Mouse (Mus musculus) left cerebral cortex, postnatal 4 days (tissue): Measurements from ENCODE around the gene Pnp2. TPM values are rescaled to one million over a fixed set of nuclear protein-coding genes. Genes with fewer than 3 reads are reported as not detected.
"Not testable (repeated sequence)": the region's sequence is repeated elsewhere in the genome, so short reads cannot be mapped to it uniquely, and the experiment has no call there.

Experiments
- DNase-seq: peaks from one replicate; pipeline ENCODE4 v3.0.0-alpha.2; 2022
- intact Hi-C: fragments of 180-260 bp; cut with DNase I; formaldehyde crosslinking; loops from one replicate; pipeline ENCODE4 v1.15.1; 2025
- total RNA-seq, 2 experiments: library from RNA; stranded (reverse); gene quantifications; 2 replicates each; pipeline ENCODE4 v1.2.3; 2021

Pnp2 gene
- 1 to 10 TPM in 1 of 2 experiments, under 1 TPM in 1; 0.78 to 1.0 TPM for total RNA-seq

DNA sequence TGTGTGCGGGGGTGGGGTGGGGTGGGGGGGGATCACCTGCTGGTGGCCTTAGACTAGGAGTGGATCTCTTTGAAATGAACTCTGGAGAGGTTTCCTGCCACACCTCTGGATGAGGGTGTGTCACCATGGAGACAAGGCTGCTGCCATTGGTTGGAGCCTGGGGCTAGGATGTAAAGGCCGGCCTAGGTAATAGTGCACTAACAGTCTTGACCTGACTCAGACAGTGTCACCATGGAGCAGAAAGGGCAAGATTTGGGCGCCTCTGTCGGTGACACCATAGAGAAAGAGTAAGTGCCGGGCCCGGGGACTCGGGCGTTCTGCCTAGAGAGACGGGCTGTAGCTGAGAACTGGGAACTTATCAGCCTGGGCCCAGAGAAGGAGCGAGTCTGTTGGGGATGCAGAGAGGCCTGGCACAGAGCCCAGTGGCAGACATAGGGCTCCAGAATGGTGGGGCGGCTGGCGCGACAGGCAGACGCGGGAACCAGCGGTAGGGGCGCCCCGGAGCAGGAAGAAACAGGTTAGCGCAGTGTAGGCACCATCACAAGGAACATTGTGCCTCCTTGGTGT is at the start of gene Pnp2:
Gene Pnp2, plus strand, starts transcription at position 51 of the 567 bp plus-strand sequence.
- DNase-seq, result peak; percentile 75

GRCm38 (mm10) chr14:50908126-50908525 is 47.7 kb upstream of the Pnp2 start:
- intact Hi-C loops, result no loop called here

More for the DNA sequence above, at the start of gene Pnp2:
- intact Hi-C loops, result not testable (repeated sequence)

GRCm38 (mm10) chr14:50911356-50911755 is 44.4 kb upstream of the Pnp2 start:
- intact Hi-C loops, result no loop called here

More at GRCm38 (mm10) chr14:50908126-50908525, 47.7 kb upstream of the Pnp2 start:
- no peak for DNase-seq

GRCm38 (mm10) chr14:50923437-50923836 is 32.4 kb upstream of the Pnp2 start:
- DNase-seq, result not testable (repeated sequence)
- intact Hi-C loops, result loop anchor here (10.0 kb wide), 1 partner anchor 119 kb away; the partner anchor contains the start of genes Ccnb1ip1 and Parp2

More at GRCm38 (mm10) chr14:50911356-50911755, 44.4 kb upstream of the Pnp2 start:
- no peak for DNase-seq

DNA sequence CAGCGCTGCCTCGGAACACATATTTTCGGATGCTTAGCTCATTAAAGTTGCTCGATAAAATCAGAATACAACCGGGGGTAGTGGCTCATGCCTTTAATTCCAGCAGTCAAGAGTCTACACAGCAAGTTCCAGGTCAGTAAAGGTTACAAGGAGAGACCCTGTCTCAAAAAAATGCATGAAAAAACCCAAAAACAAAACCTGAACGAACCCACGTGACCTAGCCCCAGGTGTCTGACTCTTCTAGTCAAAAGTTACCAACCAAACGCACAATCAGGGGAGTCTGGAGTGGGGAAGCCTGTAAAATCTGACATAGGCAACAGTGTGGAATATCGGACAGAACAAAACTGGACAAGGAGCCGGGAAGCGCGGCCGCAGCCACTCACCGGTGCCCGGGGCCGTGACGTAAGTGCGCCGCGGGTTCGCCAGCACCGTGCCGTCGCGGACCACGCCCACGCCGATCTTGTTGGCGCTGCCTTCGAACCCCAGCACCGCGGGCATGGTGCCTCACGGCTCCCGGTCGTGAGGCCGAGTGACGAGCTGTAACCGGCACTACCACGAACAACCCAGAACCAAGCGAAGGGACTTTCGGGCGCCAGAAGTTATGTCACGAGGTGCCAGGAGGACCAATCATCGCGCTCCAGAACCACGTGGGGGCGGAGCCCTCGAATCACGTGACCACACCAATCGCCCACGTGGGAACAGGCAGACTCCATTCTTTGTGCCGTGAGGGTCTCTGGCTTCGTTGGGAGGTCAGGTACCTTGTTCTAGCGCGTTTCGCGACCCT is 31.3 kb upstream of the Pnp2 start, which contains the start of the genes Osgep and Apex1:
Gene Osgep, minus strand, starts transcription at position 613 of the 784 bp plus-strand sequence.
Gene Apex1, plus strand, starts transcription at position 688 of the 784 bp plus-strand sequence.
- intact Hi-C loops, result loop anchor here (10.0 kb wide), 1 partner anchor 120 kb away; the partner anchor contains the start of genes Ccnb1ip1 and Parp2
- DNase-seq, result peak; percentile 98

- intact Hi-C loops, result loop anchor here (10.0 kb wide), 1 partner anchor 121 kb away; the partner anchor contains the start of genes Ccnb1ip1 and Parp2
- DNase-seq, result no peak
Measured at GRCm38 (mm10) chr14:50925111-50925920, 30.5 kb upstream of the Pnp2 start.

GRCm38 (mm10) chr14:50927366-50927765 is 28.4 kb upstream of the Pnp2 start:
- no peak for DNase-seq
- intact Hi-C loops, result loop anchor here (10.0 kb wide), 1 partner anchor 123 kb away; the partner anchor contains the start of genes Ccnb1ip1 and Parp2

DNA sequence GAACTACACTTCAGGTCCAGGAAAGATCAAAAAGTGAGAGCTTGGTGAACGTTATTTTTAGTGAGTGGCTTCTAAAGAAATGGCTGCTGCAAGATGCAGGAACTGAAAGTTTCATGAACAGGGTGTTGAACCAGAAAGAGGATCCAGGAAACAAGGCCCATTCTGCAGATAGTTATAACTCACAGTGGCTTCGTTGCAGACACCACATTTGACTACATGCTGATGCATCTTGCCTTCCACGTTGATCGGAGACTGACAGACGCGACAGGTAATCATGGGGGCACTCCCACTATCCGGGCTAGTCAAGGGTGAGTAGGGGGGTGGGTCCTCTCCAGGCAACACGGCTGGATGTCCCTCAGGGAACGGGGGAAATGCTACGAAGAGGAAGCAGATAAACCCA is 25.8 kb upstream of the Pnp2 start:
- intact Hi-C loops, result loop anchor here (5.0 to 10.0 kb wide), 2 partner anchors 125 to 132 kb away; partner anchors contain the start of genes Ccnb1ip1 and Parp2
- DNase-seq, result no peak

- intact Hi-C loops, result loop anchor here (5.0 kb wide), 1 partner anchor 132 kb away; no protein-coding TSS in a partner anchor
Measured at GRCm38 (mm10) chr14:50930377-50930753, 25.4 kb upstream of the Pnp2 start.

DNA sequence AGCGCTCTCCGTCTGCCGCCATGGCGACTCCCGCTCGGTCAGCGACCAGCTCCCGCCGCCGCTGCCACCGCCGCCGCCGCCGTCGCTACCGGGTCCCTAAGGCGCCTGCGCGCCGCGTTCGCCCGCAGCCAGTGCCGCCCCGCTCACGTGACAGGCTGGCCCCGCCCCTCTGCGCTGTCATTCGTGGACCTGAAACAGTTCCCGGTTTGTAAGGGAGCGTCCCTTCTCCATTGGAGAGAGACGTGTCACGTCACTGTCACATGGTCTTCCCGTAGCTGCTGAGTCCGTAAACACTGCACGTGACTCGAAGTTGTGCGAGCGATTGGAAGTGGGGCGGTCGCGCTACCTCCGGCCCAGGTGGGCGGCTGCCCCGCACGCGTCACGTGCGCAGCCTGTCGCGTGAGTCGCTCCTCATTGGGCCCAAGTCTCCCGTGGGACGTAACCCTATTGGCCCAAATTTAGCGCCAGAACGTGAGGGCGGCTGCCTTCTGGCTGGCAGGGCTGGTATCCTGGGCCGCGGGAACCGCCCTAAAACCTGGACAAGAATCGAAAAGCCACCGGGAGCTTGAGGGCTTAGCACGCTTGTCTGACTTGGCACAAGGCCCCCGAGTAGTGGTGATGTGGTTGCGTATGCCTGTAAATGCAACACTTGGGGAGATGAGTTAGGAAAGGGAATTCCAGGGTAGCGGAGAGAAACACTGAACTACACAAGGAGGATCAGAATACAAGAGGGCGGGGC is 24.9 kb upstream of the Pnp2 start, which contains the start of the genes Pip4p1 and Pnp:
Gene Pip4p1, minus strand, starts transcription at position 103 of the 739 bp plus-strand sequence.
Gene Pnp, plus strand, starts transcription at position 329 of the 739 bp plus-strand sequence.
- intact Hi-C loops, result loop anchor here (5.0 kb wide), 1 partner anchor 131 kb away; no protein-coding TSS in a partner anchor
- DNase-seq, result peak; percentile 98

More at GRCm38 (mm10) chr14:50930377-50930753, 25.4 kb upstream of the Pnp2 start:
- DNase-seq, result peak; percentile 50

DNA sequence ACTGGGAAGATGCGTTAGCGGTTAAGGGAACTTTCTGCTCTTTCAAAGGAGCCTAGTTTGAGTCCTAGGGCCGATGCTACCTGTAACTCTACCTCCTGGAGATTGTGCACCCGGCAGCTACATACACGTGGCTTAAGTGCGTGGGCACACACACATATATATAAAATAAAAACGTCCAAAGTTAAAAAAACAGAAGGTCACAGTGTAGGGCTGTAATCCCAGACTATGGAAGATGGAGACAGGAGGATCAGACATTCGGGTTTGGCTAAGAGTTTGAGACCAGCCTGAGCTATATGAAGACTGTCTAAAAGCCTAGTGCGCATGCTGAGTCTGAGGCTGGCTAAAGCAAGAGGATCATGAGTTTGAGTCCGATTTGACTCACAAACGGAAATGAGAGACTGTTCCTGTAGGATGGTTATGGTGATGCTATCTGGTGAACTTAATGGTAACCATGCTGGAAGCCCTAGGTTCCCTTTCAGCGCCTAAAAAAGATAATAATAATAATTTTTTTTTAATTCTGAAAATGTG is 24.2 kb upstream of the Pnp2 start:
- no peak for DNase-seq
- intact Hi-C loops, result loop anchor here (5.0 kb wide), 1 partner anchor 131 kb away; no protein-coding TSS in a partner anchor

DNA sequence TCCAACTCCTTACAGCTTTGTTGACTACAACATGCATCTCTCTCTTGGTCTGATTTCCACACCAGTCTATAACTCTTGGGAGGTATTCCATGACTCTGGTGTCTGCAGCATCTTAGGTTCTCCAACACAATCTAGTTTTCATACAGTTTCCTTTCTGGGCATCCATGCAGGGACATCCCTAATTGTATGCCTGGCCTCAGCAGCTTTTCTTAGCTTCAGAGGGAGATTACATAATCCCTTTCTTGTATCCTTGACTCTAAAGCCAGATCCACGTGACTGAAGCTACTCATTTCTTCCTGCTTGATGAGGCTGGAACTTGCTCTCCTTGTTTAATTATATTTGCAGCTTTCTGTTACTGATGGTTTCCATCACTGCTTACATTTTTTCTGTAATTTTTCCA is 19.1 kb upstream of the Pnp2 start:
- intact Hi-C loops, result no loop called here
- DNase-seq, result no peak

DNA sequence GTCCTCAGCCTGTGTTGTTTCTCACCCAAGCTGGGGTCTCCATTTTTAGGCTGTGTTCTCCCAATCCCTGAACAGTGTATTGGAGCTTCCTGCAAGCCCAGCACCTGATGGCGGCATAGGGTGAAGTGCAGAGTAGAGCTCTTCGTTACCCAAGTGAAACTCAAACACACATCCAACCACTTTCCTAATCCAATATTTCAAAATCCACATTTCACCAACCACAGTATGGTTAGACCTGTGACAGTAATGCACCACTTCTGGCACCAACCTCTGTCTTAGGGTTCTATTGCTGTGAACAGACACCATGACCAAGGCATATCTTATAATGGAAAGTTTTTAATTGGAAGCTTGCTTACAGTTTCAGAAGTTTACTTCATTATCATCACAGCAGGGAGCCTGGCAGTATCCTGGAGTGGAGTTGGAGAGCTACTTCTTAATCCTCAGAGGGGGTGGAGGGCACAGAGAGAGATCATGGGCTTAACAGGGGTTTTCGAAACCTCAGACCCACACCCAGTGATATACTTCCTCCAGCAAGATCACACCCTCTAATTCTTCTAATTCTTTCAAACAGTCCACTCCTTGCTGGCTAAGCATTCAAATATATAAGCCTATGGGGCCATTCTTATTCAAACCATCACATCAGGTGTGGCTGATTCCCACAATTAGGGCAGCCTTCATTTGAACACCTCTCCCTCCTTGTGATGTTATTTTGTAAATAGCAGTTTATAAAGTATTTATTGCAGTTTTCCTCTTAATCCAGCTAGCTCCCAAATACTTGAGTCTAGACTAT is 17.5 kb upstream of the Pnp2 start:
- no peak for DNase-seq
- intact Hi-C loops, result no loop called here

DNA sequence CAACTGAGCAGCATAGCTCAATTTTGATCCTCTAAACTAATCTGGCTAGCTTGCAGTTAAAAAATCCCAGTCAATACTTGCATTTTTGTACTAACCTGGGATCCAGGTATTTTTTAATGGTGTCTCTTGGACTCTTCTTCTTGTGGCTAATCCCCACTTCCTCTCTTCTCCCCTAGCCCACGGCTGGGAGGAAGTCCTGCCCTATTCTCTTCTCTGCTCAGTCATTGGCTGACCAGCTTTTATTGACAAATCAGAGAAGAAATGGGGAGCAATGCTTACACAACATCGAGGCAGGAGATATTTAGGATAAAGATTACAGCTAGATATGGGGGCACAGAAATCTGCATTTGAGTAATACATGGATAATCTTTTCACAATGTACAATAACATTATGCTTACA is 16.9 kb upstream of the Pnp2 start:
- intact Hi-C loops, result no loop called here
- no peak for DNase-seq

DNA sequence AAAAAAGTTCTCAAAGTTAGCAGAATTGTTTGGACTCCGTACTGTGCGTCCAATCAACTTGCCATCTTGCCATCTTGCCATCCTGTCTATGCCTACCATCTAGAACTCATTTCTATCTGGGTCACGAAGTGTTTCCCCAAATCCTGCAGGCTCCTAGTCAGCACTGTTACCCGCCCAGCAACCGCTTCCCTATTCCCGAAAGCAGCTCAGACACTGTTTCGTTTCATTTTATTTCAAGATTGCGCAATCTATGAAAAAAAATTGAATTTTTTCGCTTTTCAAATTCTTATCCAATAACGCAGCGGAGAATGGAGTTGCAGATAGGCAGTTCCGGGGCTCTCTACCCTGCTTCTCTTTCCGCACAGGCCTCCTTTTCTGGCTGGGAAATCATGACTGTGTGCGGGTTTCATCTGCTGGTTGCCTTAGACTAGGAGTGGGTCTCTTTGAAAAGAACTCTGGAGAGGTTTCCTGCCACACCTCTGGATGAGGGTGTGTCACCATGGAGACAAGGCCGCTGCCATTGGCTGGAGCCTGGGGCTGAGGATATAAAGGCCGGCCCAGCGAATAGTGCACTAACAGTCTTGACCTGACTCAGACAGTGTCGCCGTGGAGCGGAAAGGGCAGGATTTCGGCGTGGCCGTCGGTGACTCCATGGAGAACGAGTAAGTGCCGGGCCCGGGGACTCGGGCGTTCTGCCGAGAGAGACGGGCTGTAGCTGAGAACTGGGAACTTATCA is 11.7 kb upstream of the Pnp2 start, which contains the start of gene Gm49342:
Gene Gm49342, plus strand, starts transcription at position 586 of the 736 bp plus-strand sequence.
- peak; percentile 93 for DNase-seq
- intact Hi-C loops, result no loop called here

- intact Hi-C loops, DNase-seq: not testable (repeated sequence)
Measured at GRCm38 (mm10) chr14:50944668-50945033, 11.1 kb upstream of the Pnp2 start.

DNA sequence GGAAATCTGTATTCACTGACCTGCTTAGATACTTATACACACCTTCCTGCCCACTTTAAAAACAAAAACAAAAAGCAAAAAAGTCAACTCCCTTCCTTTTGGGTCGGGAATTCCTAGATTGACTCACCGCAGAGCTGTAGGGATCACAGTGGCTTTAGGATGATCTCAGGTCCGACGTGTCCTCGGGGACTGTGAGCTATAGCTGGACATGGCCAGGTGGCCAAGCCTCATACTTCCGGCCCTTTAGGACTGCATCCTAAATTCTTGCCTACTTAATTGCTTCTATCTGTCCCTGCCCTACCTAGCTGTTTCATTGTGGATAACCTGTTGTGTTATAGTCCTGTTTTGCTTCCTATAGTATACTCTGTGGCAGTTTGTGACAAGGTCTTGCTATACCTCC is 10.7 kb upstream of the Pnp2 start:
- intact Hi-C loops, result not testable (repeated sequence)

More for the DNA sequence above, 10.7 kb upstream of the Pnp2 start:
- DNase-seq, result not testable (repeated sequence)
